Mouse (Mus musculus) forebrain, embryonic 13.5 days (tissue): ENCODE results near the gene Odf3b. TPM values are rescaled to one million over a fixed set of nuclear protein-coding genes. Genes with fewer than 3 reads are reported as not detected.

ENCODE experiments used
- ATAC-seq: fragments of 200-750 bp; cut with Nextera tagmentation; 2 replicates; pipeline ENCODE4 v1.8.0; 2017
- H3K27ac ChIP-seq: fragments of 300-500 bp; sonication (generic); 2 replicates; pipeline ENCODE4 v1.5.1; 2015; ENCODE audit warnings: inconsistent platforms, mild to moderate bottlenecking, moderate library complexity
- H3K27me3 ChIP-seq: fragments of 300-500 bp; sonication (generic); 2 replicates; pipeline ENCODE4 v1.6.1; 2015; ENCODE audit warnings: mild to moderate bottlenecking, inconsistent platforms
- H3K36me3 ChIP-seq: fragments of 300-500 bp; sonication (generic); 2 replicates; pipeline ENCODE4 v1.6.1; 2015; ENCODE audit warnings: mild to moderate bottlenecking, inconsistent platforms; ENCODE audit not compliant: poor library complexity, severe bottlenecking
- H3K4me1 ChIP-seq: fragments of 300-500 bp; sonication (generic); 2 replicates; pipeline ENCODE4 v1.6.1; 2015; ENCODE audit warnings: inconsistent platforms
- H3K4me2 ChIP-seq: fragments of 300-500 bp; sonication (generic); 2 replicates; pipeline ENCODE4 v1.6.1; 2015; ENCODE audit warnings: inconsistent platforms, mild to moderate bottlenecking, moderate library complexity
- H3K4me3 ChIP-seq: fragments of 300-500 bp; sonication (generic); 2 replicates; pipeline ENCODE4 v1.5.1; 2015; ENCODE audit warnings: mild to moderate bottlenecking, inconsistent platforms
- H3K9ac ChIP-seq: fragments of 300-500 bp; sonication (generic); 2 replicates; pipeline ENCODE4 v1.6.1; 2015; ENCODE audit warnings: mild to moderate bottlenecking, inconsistent platforms
- H3K9me3 ChIP-seq: fragments of 300-500 bp; sonication (generic); replicated peaks from 2 replicates; pipeline ENCODE4 v1.6.1; 2016; ENCODE audit warnings: inconsistent platforms
- WGBS: fragments of 180-500 bp; shearing (Covaris S2); methylation state at CpG from one replicate; pipeline ENCODE4 v1.1.7; 2015; 5-methylcytosine and 5-hydroxymethylcytosine counted together
- polyA plus RNA-seq: library from polyadenylated mRNA; unstranded; fragments of >200 nt; fragmentation: Nextera tagmentation; extraction: Ambion mirVana; gene quantifications from 2 replicates; pipeline ENCODE4 v1.2.1, GENCODE M21; 2015

Gene Odf3b
- polyA plus RNA-seq, 1 experiment from 2014 or later = 0.98 TPM

GRCm38 (mm10) chr15:89398146-89398545 is 19.1 kb upstream of the Odf3b start:
- ATAC-seq = no peak
- Histone ChIP-seq H3K4me2 (no peak overlapping the region), H3K27ac (no peak overlapping the region), H3K27me3 (no peaks in the 10 kb centered on the region), H3K9me3 (no peaks in the 10 kb centered on the region), H3K36me3 (no peaks in the 10 kb centered on the region), H3K9ac (no peak overlapping the region), H3K4me1 (no peaks in the 10 kb centered on the region), H3K4me3 (no peak overlapping the region)
- WGBS = 54% methylated on average over 2 of the region's 2 CpGs

GRCm38 (mm10) chr15:89396883-89397282 is 17.8 kb upstream of the Odf3b start:
- Histone ChIP-seq H3K4me2 (no peak overlapping the region), H3K9me3 (no peaks in the 10 kb centered on the region), H3K27me3 (no peaks in the 10 kb centered on the region), H3K27ac (no peak overlapping the region), H3K9ac (no peak overlapping the region), H3K36me3 (no peaks in the 10 kb centered on the region), H3K4me1 (no peaks in the 10 kb centered on the region), H3K4me3 (no peak overlapping the region)
- no peak for ATAC-seq
- 90% methylated on average over 4 of the region's 4 CpGs for WGBS

- WGBS = 90% methylated on average over 10 of the region's 10 CpGs
- no peaks in the 10 kb centered on the region for H3K4me1 ChIP-seq
Measured at GRCm38 (mm10) chr15:89390081-89390480, 11.0 kb upstream of the Odf3b start.

GRCm38 (mm10) chr15:89387127-89387526 is 8.0 kb upstream of the Odf3b start:
- Histone ChIP-seq H3K27ac (no peak overlapping the region), H3K4me3 (no peak overlapping the region), H3K4me2 (no peak overlapping the region), H3K27me3 (peaks cover 15% of the 10 kb centered on the region; the same call in 1 of the 2 replicates), H3K9me3 (no peaks in the 10 kb centered on the region), H3K9ac (no peak overlapping the region), H3K36me3 (no peaks in the 10 kb centered on the region), H3K4me1 (no peaks in the 10 kb centered on the region)
- WGBS = 52% methylated on average over 12 of the region's 12 CpGs
- no peak for ATAC-seq

More at GRCm38 (mm10) chr15:89390081-89390480, 11.0 kb upstream of the Odf3b start:
- no peak overlapping the region for H3K27ac ChIP-seq
- 0 out of 2 replicates have a peak, but pooled peaks cover 3% of the 10 kb centered on the region for H3K27me3 ChIP-seq
- no peaks in the 10 kb centered on the region for H3K9me3 ChIP-seq
- H3K9ac ChIP-seq = no peak overlapping the region
- no peaks in the 10 kb centered on the region for H3K36me3 ChIP-seq
- no peak overlapping the region for H3K4me2 ChIP-seq
- H3K4me3 ChIP-seq = no peak overlapping the region
- ATAC-seq = no peak

GRCm38 (mm10) chr15:89384617-89385016 is 5.5 kb upstream of the Odf3b start, which contains the start of gene Klhdc7b:
Klhdc7b (plus strand) TSS chr15:89384917.
- no peak within 1 kb of the TSS for H3K4me3 ChIP-seq
- no peaks in the 10 kb centered on the region for H3K9me3 ChIP-seq
- no peaks in the 10 kb centered on the region for H3K36me3 ChIP-seq
- WGBS = 94% methylated on average over 7 of the region's 7 CpGs
- H3K27me3 ChIP-seq = peaks cover 32% of the 10 kb centered on the region
- peaks cover under 1% of the 10 kb centered on the region for H3K4me1 ChIP-seq
- no peak within 1 kb of the TSS for H3K4me2 ChIP-seq
- no peak for ATAC-seq
- no peak within 1 kb of the TSS for H3K27ac ChIP-seq
- H3K9ac ChIP-seq = no peak within 1 kb of the TSS

- ATAC-seq = no peak
- Histone ChIP-seq H3K4me2 (peak overlapping the region; percentile 65), H3K9ac (no peak overlapping the region), H3K4me1 (peaks cover 16% of the 10 kb centered on the region), H3K9me3 (no peaks in the 10 kb centered on the region), H3K27ac (no peak overlapping the region), H3K4me3 (peak overlapping the region; percentile 38), H3K27me3 (peaks cover 67% of the 10 kb centered on the region), H3K36me3 (no peaks in the 10 kb centered on the region)
- WGBS = 9% methylated on average over 10 of the region's 10 CpGs
Measured at GRCm38 (mm10) chr15:89379429-89379828, 347 bp upstream of the Odf3b start.

- no peak for ATAC-seq
- no peak overlapping the region for H3K27ac ChIP-seq
- peaks cover 22% of the 10 kb centered on the region for H3K4me1 ChIP-seq
- 14% methylated on average over 43 of the region's 46 CpGs for WGBS
- no peaks in the 10 kb centered on the region for H3K9me3 ChIP-seq
- H3K4me3 ChIP-seq = peak overlapping the region; percentile 38
- peak overlapping the region; percentile 55 for H3K9ac ChIP-seq
- no peaks in the 10 kb centered on the region for H3K36me3 ChIP-seq
- peaks cover 64% of the 10 kb centered on the region for H3K27me3 ChIP-seq
- peak overlapping the region; percentile 65 for H3K4me2 ChIP-seq
Measured at GRCm38 (mm10) chr15:89377938-89378828, 899 bp downstream of the Odf3b start.

GRCm38 (mm10) chr15:89377362-89377761 is 1.7 kb downstream of the Odf3b start:
- Histone ChIP-seq H3K27ac (no peak overlapping the region), H3K9me3 (no peaks in the 10 kb centered on the region), H3K36me3 (peaks cover 5% of the 10 kb centered on the region), H3K9ac (no peak overlapping the region), H3K4me1 (peaks cover 31% of the 10 kb centered on the region), H3K4me3 (no peak overlapping the region), H3K4me2 (peak overlapping the region; percentile 14; the same call in 1 of the 2 replicates), H3K27me3 (peaks cover 60% of the 10 kb centered on the region)
- no peak for ATAC-seq
- WGBS = 8% methylated on average over 18 of the region's 18 CpGs

GRCm38 (mm10) chr15:89376957-89377356 is 2.1 kb downstream of the Odf3b start, which contains the start of gene Tymp:
Tymp (minus strand) TSS chr15:89377039.
- peaks cover 60% of the 10 kb centered on the region for H3K27me3 ChIP-seq
- no peaks in the 10 kb centered on the region for H3K9me3 ChIP-seq
- peak within 1 kb of the TSS; percentile 14; the same call in 1 of the 2 replicates for H3K4me2 ChIP-seq
- H3K9ac ChIP-seq = no peak within 1 kb of the TSS
- H3K4me1 ChIP-seq = peaks cover 31% of the 10 kb centered on the region
- H3K4me3 ChIP-seq = no peak within 1 kb of the TSS
- no peak for ATAC-seq
- H3K27ac ChIP-seq = no peak within 1 kb of the TSS
- peaks cover 9% of the 10 kb centered on the region for H3K36me3 ChIP-seq
- WGBS = 15% methylated on average over 16 of the region's 16 CpGs

GRCm38 (mm10) chr15:89376040-89376439 is 3.0 kb downstream of the Odf3b start:
- H3K4me1 ChIP-seq = peaks cover 31% of the 10 kb centered on the region
- no peak overlapping the region for H3K4me2 ChIP-seq
- peaks cover 18% of the 10 kb centered on the region for H3K36me3 ChIP-seq
- no peak overlapping the region for H3K27ac ChIP-seq
- no peak for ATAC-seq
- H3K27me3 ChIP-seq = peaks cover 55% of the 10 kb centered on the region
- 85% methylated on average over 7 of the region's 7 CpGs for WGBS
- no peak overlapping the region for H3K4me3 ChIP-seq
- no peak overlapping the region for H3K9ac ChIP-seq
- H3K9me3 ChIP-seq = no peaks in the 10 kb centered on the region

- Histone ChIP-seq H3K9ac (no peak overlapping the region), H3K9me3 (no peaks in the 10 kb centered on the region), H3K36me3 (peaks cover 29% of the 10 kb centered on the region), H3K27ac (no peak overlapping the region), H3K4me1 (peaks cover 31% of the 10 kb centered on the region), H3K4me3 (no peak overlapping the region), H3K27me3 (peaks cover 46% of the 10 kb centered on the region), H3K4me2 (no peak overlapping the region)
- 92% methylated on average over 17 of the region's 17 CpGs for WGBS
- no peak for ATAC-seq
Measured at GRCm38 (mm10) chr15:89374801-89375534, 4.1 kb downstream of the Odf3b start.

- Histone ChIP-seq H3K4me2 (peak overlapping the region; percentile 71), H3K36me3 (peaks cover 35% of the 10 kb centered on the region), H3K27ac (peak overlapping the region; percentile 93; the same call in 1 of the 2 replicates), H3K4me3 (peak overlapping the region; percentile 70), H3K9me3 (no peaks in the 10 kb centered on the region), H3K9ac (peak overlapping the region; percentile 87), H3K27me3 (peaks cover 40% of the 10 kb centered on the region), H3K4me1 (peaks cover 28% of the 10 kb centered on the region)
- WGBS = 52% methylated on average over 9 of the region's 9 CpGs
- no peak for ATAC-seq
Measured at GRCm38 (mm10) chr15:89374340-89374739, 4.7 kb downstream of the Odf3b start.
